Mouse (Mus musculus) liver, embryonic 13.5 days (tissue): ENCODE data around the gene Pip5k1a. TPM values are rescaled to one million over a fixed set of nuclear protein-coding genes. Genes with fewer than 3 reads are reported as not detected.
A peak's percentile ranks its signal among the peaks of the same experiment; 100 is the strongest.

Experiments
- ATAC-seq: fragments of 200-750 bp; cut with Nextera tagmentation; 2 replicates; pipeline ENCODE4 v1.8.0; 2017; ENCODE audit warnings: low read depth, mild to moderate bottlenecking, moderate number of reproducible peaks, moderate library complexity
- DNase-seq: peaks from one replicate; pipeline ENCODE4 v3.0.0; 2022
- H3K27ac ChIP-seq: fragments of 300-500 bp; sonication (generic); 2 replicates; pipeline ENCODE4 v1.5.1; 2015; ENCODE audit warnings: moderate library complexity, mild to moderate bottlenecking, inconsistent platforms
- H3K27me3 ChIP-seq: fragments of 300-500 bp; sonication (generic); 2 replicates; pipeline ENCODE4 v1.6.1; 2015; ENCODE audit warnings: mild to moderate bottlenecking, inconsistent platforms
- H3K36me3 ChIP-seq: fragments of 300-500 bp; sonication (generic); 2 replicates; pipeline ENCODE4 v1.6.1; 2015; ENCODE audit warnings: mild to moderate bottlenecking, inconsistent platforms
- H3K4me1 ChIP-seq: fragments of 300-500 bp; sonication (generic); replicated peaks from 2 replicates; pipeline ENCODE4 v1.6.1; 2015; ENCODE audit warnings: inconsistent platforms
- H3K4me2 ChIP-seq: fragments of 300-500 bp; sonication (generic); 2 replicates; pipeline ENCODE4 v1.6.1; 2015; ENCODE audit warnings: inconsistent platforms, mild to moderate bottlenecking, moderate library complexity
- H3K4me3 ChIP-seq: fragments of 300-500 bp; sonication (generic); replicated peaks from 2 replicates; pipeline ENCODE4 v1.5.1; 2015; ENCODE audit warnings: mild to moderate bottlenecking, inconsistent platforms
- H3K9ac ChIP-seq: fragments of 300-500 bp; sonication (generic); 2 replicates; pipeline ENCODE4 v1.6.1; 2015; ENCODE audit warnings: mild to moderate bottlenecking, inconsistent platforms
- H3K9me3 ChIP-seq: fragments of 300-500 bp; sonication (generic); replicated peaks from 2 replicates; pipeline ENCODE4 v1.6.1; 2016; ENCODE audit warnings: inconsistent platforms
- WGBS: fragments of 180-500 bp; shearing (Covaris S2); methylation state at CpG from one replicate; pipeline ENCODE4 v1.1.7; 2015; ENCODE audit not compliant: insufficient replicate concordance; 5-methylcytosine and 5-hydroxymethylcytosine counted together
- polyA plus RNA-seq: library from polyadenylated mRNA; unstranded; fragments of >200 nt; fragmentation: Nextera tagmentation; extraction: Ambion mirVana; gene quantifications from 2 replicates; pipeline ENCODE4 v1.2.1, GENCODE M21; 2015

Gene Pip5k1a
- polyA plus RNA-seq, 1 experiment from 2014 or later = 9.6 TPM

DNA sequence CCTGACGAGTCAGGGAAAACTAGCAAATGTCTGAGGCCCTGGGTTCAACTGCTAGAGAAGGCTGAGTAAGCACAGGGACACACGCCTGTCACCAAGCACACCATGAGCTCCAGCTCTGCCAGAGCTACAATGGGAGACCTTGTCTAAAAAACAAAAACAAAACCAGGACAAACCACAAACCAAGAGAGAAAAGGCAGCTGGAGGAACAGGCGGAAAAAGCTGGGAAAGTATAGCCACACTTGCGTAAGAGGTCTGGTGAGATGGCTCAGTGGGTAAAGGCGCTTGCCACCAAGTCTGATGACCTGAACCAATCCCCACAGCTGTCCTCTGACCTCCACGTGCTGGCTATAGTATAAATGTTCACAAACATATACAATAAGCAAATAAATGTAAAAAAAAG lies 40.6 kb downstream of the Pip5k1a start:
- ATAC-seq (no peak), DNase-seq (no peak)
- Histone ChIP-seq H3K9me3 (no peaks in the 10 kb centered on the region), H3K4me1 (no peaks in the 10 kb centered on the region; the same call in 1 of the 2 replicates), H3K27me3 (no peaks in the 10 kb centered on the region), H3K27ac (no peak overlapping the region), H3K4me2 (no peak overlapping the region), H3K36me3 (peaks cover 97% of the 10 kb centered on the region), H3K4me3 (no peak overlapping the region), H3K9ac (no peak overlapping the region)
- WGBS = 82% methylated on average over 6 of the region's 6 CpGs

DNA sequence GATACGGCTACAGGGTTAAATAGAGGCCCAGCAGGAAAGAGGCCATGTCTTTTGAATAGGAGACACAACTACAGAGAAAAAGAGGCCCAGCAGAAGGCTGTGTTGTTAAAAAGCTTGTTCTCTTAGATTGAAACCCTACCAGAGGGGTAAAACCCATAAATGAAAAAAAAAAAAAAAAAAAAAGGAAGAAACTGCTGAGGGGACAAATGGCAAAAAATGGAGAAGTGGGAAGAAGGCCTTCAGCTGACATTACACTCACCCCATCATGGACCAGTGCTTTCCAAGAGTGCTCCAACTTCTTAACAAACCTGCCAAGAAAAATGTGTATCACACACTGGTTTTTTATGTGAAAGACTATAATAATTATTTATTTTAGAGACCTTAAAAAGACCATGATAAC lies 41.2 kb downstream of the Pip5k1a start:
- Histone ChIP-seq H3K27ac (no peak overlapping the region), H3K36me3 (peaks cover 97% of the 10 kb centered on the region), H3K4me1 (no peaks in the 10 kb centered on the region; the same call in 1 of the 2 replicates), H3K4me3 (no peak overlapping the region), H3K4me2 (no peak overlapping the region), H3K9ac (no peak overlapping the region), H3K9me3 (no peaks in the 10 kb centered on the region), H3K27me3 (no peaks in the 10 kb centered on the region)
- DNase-seq = no peak
- 92% methylated on average over 1 of the region's 1 CpGs for WGBS
- ATAC-seq = no peak

DNA sequence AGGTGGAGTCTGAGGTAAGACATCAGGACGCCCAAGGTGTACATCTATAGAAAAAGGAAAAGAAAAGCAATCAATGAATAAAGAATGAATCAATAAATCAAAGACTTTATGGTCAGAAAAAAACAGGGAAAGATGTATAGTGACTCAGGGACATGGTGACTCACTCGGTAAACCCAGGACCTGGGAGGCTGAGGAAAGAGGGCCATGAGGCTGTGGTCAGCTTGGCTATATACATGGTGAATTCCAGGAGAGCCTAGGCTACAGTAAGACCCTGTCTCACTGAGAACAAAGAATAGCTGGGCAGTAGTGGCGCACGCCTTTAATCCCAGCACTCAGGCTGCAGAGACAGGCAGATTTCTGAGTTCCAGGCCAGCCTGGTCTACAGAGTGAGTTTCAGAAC lies 43.0 kb downstream of the Pip5k1a start:
- Histone ChIP-seq H3K4me1 (no peaks in the 10 kb centered on the region; the same call in 1 of the 2 replicates), H3K4me2 (no peak overlapping the region), H3K27ac (no peak overlapping the region), H3K9ac (no peak overlapping the region), H3K9me3 (no peaks in the 10 kb centered on the region), H3K4me3 (no peak overlapping the region), H3K36me3 (peaks cover 98% of the 10 kb centered on the region), H3K27me3 (no peaks in the 10 kb centered on the region)
- DNase-seq (no peak), ATAC-seq (no peak)
- 86% methylated on average over 4 of the region's 4 CpGs for WGBS

DNA sequence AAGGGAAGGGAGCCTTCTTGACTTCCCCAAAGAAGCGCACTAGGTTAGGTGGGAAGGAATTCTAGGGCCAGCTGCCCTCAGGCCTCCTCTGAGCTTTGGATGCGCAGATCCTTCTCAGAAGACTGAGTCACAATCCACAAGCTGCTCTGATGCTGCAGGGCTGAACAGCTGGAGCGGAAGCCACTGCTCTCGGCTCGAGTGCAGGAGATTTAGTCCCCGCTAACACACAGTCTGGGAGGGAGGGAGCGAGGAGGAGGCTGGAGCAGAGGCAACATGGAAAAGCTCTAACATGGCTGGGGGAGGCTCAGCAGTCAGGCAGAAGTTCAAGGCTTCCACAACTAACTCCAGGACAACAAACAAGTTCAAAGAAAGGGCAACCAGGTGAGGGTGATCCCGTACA lies 48.7 kb downstream of the Pip5k1a start:
- no peak for ATAC-seq
- Histone ChIP-seq H3K36me3 (peaks cover 50% of the 10 kb centered on the region), H3K27me3 (no peaks in the 10 kb centered on the region)

DNA sequence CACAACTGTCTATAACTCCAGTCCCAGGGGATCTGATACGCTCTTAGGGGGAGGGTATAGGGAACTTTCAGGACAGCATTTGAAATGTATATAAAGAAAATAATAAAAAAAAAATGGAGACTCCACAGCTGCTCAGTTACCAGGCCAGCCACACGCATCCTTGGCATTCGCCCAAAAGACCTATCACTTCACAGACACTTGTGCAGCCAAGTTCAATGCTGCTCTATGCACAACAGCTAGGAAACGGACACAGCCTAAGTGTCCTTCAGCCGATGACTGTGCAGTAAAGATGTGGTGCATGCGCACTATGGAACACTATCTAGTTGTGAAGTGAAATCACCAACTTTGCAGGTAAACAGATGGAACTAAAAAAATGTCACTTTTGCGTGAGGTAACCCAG lies 50.5 kb downstream of the Pip5k1a start:
- Histone ChIP-seq H3K4me2 (no peak overlapping the region), H3K4me1 (peaks cover 50% of the 10 kb centered on the region), H3K4me3 (no peak overlapping the region), H3K27me3 (no peaks in the 10 kb centered on the region), H3K9ac (no peak overlapping the region), H3K27ac (peak overlapping the region; percentile 53), H3K9me3 (no peaks in the 10 kb centered on the region), H3K36me3 (peaks cover 32% of the 10 kb centered on the region)
- WGBS = 45% methylated on average over 7 of the region's 7 CpGs
- no peak for ATAC-seq
- DNase-seq = no peak

More for the DNA sequence above, 48.7 kb downstream of the Pip5k1a start:
- Histone ChIP-seq H3K27ac (no peak overlapping the region), H3K4me1 (peaks cover 35% of the 10 kb centered on the region), H3K4me2 (no peak overlapping the region), H3K9ac (no peak overlapping the region), H3K4me3 (no peak overlapping the region), H3K9me3 (no peaks in the 10 kb centered on the region)
- 84% methylated on average over 8 of the region's 8 CpGs for WGBS
- DNase-seq = no peak

DNA sequence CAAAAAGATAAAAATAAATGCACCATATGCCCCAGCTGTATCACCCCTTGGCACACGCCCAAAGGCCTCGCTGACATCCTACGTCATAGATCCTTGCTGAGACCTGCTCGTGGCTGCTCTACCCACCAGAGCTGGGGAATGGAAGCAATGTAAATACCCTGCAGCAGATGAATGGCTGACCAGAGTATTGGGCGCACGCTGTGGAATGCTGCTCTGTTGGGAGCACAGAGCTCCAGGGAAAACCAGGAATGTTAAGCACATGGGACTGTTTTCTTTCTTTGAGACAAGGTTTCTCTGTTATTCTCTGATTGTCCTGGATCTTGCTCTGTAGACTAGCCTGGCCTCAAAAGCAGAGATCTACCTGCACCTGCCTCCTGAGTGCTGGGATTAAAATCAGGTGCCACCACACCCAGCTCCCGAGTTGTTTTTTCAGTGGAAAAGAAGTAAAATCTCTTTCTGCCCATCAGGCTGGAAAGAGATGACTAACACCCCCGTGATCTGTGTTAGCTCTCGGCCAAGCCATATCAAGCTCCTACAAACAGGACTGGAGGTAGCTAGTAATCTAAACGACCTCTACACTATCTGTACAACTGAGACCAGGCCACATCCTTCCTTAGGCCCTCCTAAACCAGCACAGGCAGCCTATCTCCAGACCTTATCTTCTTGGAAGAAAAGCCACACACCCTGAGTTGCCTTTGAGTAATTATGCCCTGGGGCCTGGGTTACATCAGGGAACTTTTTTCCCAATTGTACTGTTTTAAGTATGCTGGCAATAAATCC lies 52.1 kb downstream of the Pip5k1a start:
- H3K4me3 ChIP-seq = no peak overlapping the region
- WGBS = 11% methylated on average over 10 of the region's 10 CpGs
- H3K9me3 ChIP-seq = no peaks in the 10 kb centered on the region
- peaks cover 16% of the 10 kb centered on the region for H3K36me3 ChIP-seq
- ATAC-seq = peak; percentile 93
- no peaks in the 10 kb centered on the region for H3K27me3 ChIP-seq
- H3K4me1 ChIP-seq = peaks cover 56% of the 10 kb centered on the region
- peak overlapping the region; percentile 57 for H3K4me2 ChIP-seq
- H3K27ac ChIP-seq = peak overlapping the region; percentile 74
- DNase-seq = peak; percentile 50
- 0 out of 2 replicates have a peak overlapping the region, but pooled peaks have one; percentile 0 for H3K9ac ChIP-seq

DNA sequence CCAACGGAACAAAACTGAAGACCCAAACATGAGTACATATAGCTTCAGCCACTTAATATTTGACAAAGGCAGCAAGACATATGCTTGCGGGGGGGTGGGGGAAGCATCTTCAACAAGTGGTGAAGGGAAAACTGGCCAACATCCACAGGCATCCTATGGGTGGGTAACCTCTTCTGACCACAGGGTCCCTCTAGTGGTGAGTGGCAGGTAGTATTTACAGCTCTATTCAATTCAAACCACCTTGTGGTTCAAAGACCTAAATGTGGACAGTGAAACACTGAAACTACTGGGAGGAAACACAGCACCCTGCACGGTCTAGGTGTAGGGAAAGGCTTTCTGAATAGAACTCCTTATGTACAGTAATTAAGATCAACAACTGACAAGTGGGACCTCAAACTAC lies 53.0 kb downstream of the Pip5k1a start:
- Histone ChIP-seq H3K36me3 (peaks cover 7% of the 10 kb centered on the region), H3K9me3 (no peaks in the 10 kb centered on the region), H3K27me3 (no peaks in the 10 kb centered on the region), H3K27ac (no peak overlapping the region), H3K4me2 (no peak overlapping the region), H3K9ac (no peak overlapping the region), H3K4me3 (no peak overlapping the region), H3K4me1 (peaks cover 56% of the 10 kb centered on the region)
- peak; percentile 32 for DNase-seq
- 26% methylated on average over 3 of the region's 3 CpGs for WGBS
- ATAC-seq = no peak

DNA sequence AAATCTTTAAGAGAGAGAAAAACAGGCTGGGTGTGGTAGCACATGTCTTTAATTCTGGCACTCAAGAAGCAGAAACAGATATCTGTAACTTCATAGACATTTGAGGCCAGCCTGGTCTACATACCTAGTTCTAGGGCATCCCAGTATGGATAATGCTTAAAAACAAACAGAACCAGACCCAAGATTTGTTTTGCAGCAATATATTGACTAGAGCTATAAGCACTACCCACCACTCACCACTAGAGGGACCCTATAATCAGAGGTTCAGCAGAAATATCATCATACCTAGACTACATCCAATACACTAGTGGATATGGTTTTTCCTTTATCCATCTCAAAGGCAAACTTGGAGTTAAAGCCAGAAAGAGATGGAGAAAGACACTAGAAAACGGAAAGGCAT lies 53.8 kb downstream of the Pip5k1a start:
- no peak for ATAC-seq
- WGBS = 36% methylated on average over 1 of the region's 1 CpGs

DNA sequence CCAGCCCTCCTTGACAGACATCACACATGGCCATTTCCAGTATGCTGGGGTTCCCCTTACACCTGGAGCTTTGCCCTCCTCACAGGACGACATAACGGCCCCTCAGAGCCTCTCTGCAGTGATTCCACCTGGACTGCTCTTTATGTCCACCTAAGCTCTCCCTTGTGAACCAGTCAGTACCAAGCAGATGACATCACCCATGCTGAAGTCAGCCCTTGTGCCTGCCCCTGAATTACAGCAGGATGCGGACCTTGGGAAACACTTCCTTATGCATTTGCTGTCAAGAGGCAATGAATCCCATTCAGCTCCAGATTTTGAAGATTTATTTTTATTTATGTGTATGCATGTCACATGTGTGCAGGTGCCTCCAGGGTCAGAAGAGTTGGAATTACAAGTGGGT lies 58.8 kb downstream of the Pip5k1a start:
- DNase-seq (no peak), ATAC-seq (no peak)
- Histone ChIP-seq H3K36me3 (no peaks in the 10 kb centered on the region), H3K9ac (no peak overlapping the region), H3K27me3 (no peaks in the 10 kb centered on the region), H3K9me3 (no peaks in the 10 kb centered on the region), H3K4me1 (peaks cover 62% of the 10 kb centered on the region), H3K4me3 (no peak overlapping the region), H3K27ac (0 out of 2 replicates have a peak overlapping the region, but pooled peaks have one; percentile 81), H3K4me2 (no peak overlapping the region)
- WGBS = 75% methylated on average over 3 of the region's 3 CpGs

More for the DNA sequence above, 53.8 kb downstream of the Pip5k1a start:
- no peaks in the 10 kb centered on the region for H3K9me3 ChIP-seq
- peaks cover 1% of the 10 kb centered on the region for H3K36me3 ChIP-seq
- peak; percentile 47 for DNase-seq
- no peaks in the 10 kb centered on the region for H3K27me3 ChIP-seq
- no peak overlapping the region for H3K27ac ChIP-seq
- H3K4me2 ChIP-seq = no peak overlapping the region
- no peak overlapping the region for H3K9ac ChIP-seq
- H3K4me1 ChIP-seq = peaks cover 62% of the 10 kb centered on the region
- no peak overlapping the region for H3K4me3 ChIP-seq

DNA sequence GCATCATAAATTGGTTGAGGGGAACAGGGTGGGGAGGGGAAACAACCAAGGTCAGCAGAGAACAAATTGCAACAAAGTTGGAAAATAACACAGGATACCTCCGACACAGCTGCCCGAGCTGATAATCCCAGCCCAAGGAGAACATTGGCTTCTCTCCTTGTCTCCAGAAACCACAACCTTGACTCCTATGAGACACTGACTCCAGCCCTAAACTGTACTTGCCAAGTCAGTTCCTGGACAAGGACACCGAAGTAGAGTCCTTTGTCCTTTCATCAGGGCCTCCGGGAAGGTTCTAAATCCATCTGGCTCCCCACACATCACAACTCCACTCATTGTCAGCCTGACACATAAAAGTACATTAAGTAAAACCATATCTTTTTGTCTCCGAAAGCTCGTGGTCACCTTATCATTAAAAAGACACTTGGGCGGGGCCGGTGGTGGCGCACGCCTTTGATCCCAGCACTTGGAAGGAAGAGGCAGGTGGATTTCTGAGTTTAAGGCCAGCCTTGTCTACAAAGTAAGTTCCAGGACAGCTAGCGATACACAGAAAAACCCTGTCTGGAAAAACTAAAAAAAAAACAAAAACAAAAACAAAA lies 60.2 kb downstream of the Pip5k1a start:
- Histone ChIP-seq H3K27me3 (no peaks in the 10 kb centered on the region), H3K4me2 (peak overlapping the region; percentile 54), H3K4me1 (peaks cover 58% of the 10 kb centered on the region), H3K9ac (peak overlapping the region; percentile 34), H3K36me3 (no peaks in the 10 kb centered on the region), H3K27ac (peak overlapping the region; percentile 81), H3K4me3 (peak overlapping the region; percentile 24), H3K9me3 (no peaks in the 10 kb centered on the region)
- ATAC-seq (peak; percentile 23), DNase-seq (no peak)
- 14% methylated on average over 11 of the region's 11 CpGs for WGBS

DNA sequence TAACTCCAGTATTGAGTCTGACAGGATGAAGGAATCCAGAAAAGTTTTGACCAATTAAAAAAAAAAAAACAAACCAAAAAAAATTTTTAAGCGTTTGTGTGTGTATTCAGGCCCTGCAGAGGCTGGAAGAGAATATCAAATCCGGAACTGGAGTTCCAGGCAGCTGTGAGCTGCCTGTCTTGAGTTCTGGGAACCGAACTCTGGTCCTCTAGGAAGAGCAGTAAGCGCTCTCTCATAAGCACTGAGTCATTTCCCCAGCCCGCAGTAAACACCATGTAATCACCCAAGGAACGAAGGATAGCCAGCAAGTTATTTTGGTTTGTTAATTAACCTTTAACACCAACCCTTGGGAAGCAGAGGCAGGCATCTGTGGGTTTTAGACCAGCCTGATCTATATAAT lies 63.5 kb downstream of the Pip5k1a start:
- Histone ChIP-seq H3K9me3 (no peaks in the 10 kb centered on the region), H3K9ac (0 out of 2 replicates have a peak overlapping the region, but pooled peaks have one; percentile 33), H3K27me3 (no peaks in the 10 kb centered on the region), H3K36me3 (peaks cover 18% of the 10 kb centered on the region), H3K4me2 (no peak overlapping the region), H3K27ac (peak overlapping the region; percentile 76), H3K4me3 (no peak overlapping the region), H3K4me1 (peaks cover 71% of the 10 kb centered on the region)
- DNase-seq = no peak
- 49% methylated on average over 6 of the region's 6 CpGs for WGBS
- no peak for ATAC-seq
